Mouse (Mus musculus): ENCODE results near the gene Bcl11b.

DNA sequence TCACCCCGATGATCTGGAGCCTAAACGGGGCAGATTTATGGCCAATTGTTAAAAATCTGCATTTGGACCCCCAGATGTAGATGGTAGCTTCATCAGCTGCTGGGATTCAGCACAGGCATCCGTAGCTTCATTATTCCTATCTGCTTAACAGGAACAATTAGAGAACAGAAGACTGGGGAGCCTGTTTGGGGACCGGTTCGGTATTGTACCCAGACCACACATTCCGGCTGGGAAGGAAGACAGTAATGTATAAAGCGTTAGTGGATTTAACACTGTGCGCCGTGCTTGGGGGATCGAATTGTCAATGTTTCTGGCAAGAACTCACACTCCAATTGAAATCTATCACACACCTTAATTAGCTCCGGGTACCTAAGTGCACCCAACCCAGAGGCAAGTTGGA is 6.9 kb upstream of the Bcl11b start:
- TF ChIP-seq SIN3A (IDR thresholded peaks at IDR 0.05; ENCODE audit: low read length) (no peak), MEF2A (IDR thresholded peaks at IDR 0.05; ENCODE audit: borderline replicate concordance, low read depth, low read length) (no peak), ZKSCAN1 (IDR thresholded peaks at IDR 0.05; ENCODE audit: borderline replicate concordance, low read depth, low read length) (no peak)
